Comparison of ENCODE assay signal across 29 mouse cellular contexts in genomic region chr3:157634431-157634830, GRCm38 (mm10).
A peak's percentile ranks its signal among the peaks of the same experiment; 100 is the strongest.
DNase-seq lines count a peak whose midpoint lies in the region; ATAC-seq and TF ChIP-seq lines count a peak whose summit lies in the region.
"Had no signal": no experiment of that assay in that cellular context is flagged by ENCODE, and none has a peak within 500 bp of the region (broad histone marks: within the 10 kb centered on the region; RNA-seq: fewer than 3 reads in every experiment).

No protein-coding gene starts in this region.

- no peak for ATAC-seq in midbrain, embryonic 11.5 days (ENCODE audit: low FRiP score)
- no peak for ATAC-seq in midbrain, embryonic 14.5 days (ENCODE audit: low FRiP score, low TSS enrichment)
- peak; percentile 55 for ATAC-seq in common myeloid progenitor, adult 5-6 weeks (replicated peaks; ENCODE audit: low read depth, poor library complexity, severe bottlenecking)
- ATAC-seq: activated CD4-positive, CD25-positive, alpha-beta regulatory T cell, adult 4 months; forebrain, postnatal 0 days; hindbrain, postnatal 0 days; intestine, embryonic 15.5 days; lung, postnatal 0 days had no signal

- TF ChIP-seq CTCF in thymus, adult 2 months (IDR thresholded peaks at IDR 0.05; ENCODE audit: borderline replicate concordance, control insufficient read depth, extremely low read depth, insufficient read depth, low read length, poor library complexity): no peak
- TF ChIP-seq CTCF in left cerebral cortex, adult 2 months (IDR thresholded peaks at IDR 0.05): no peak

- no peak overlapping the region for H3K4me2 ChIP-seq in midbrain, embryonic 11.5 days
- H3K4me2 ChIP-seq in midbrain, embryonic 14.5 days (ENCODE audit: low read length): no peak overlapping the region
- H3K4me2 ChIP-seq: embryonic facial prominence, embryonic 15.5 days; forebrain, embryonic 12.5 days; heart, embryonic 15.5 days; hindbrain, embryonic 12.5 days; intestine, embryonic 15.5 days; limb, embryonic 15.5 days; liver, embryonic 13.5 days; midbrain, embryonic 12.5 days had no signal

- H3K27ac ChIP-seq in midbrain, embryonic 11.5 days (ENCODE audit: low read depth, low read length): no peak overlapping the region
- H3K27ac ChIP-seq in midbrain, embryonic 14.5 days (replicated peaks; ENCODE audit: low read depth, low read length): no peak overlapping the region
- H3K27ac ChIP-seq in thymus, adult 2 months (ENCODE audit: control insufficient read depth, insufficient read depth, low read length): no peak overlapping the region
- no peak overlapping the region for H3K27ac ChIP-seq in left cerebral cortex, adult 2 months
- H3K27ac ChIP-seq: embryonic facial prominence, embryonic 10.5 days; embryonic facial prominence, embryonic 15.5 days; forebrain, embryonic 12.5 days; heart, embryonic 15.5 days; hindbrain, embryonic 12.5 days; hindbrain, postnatal 0 days; intestine, embryonic 15.5 days; kidney, postnatal 0 days; limb, embryonic 10.5 days; limb, embryonic 15.5 days; liver, embryonic 13.5 days; midbrain, embryonic 12.5 days had no signal

- 87% methylated on average over 3 of the region's 3 CpGs for WGBS in midbrain, embryonic 11.5 days
- WGBS in midbrain, embryonic 14.5 days: 90% methylated on average over 3 of the region's 3 CpGs
- 53% methylated on average over 3 of the region's 3 CpGs for WGBS in thymus, adult 2 months

- H3K27me3 ChIP-seq in midbrain, embryonic 11.5 days (ENCODE audit: control insufficient read depth, insufficient read depth, low read length): no peaks in the 10 kb centered on the region
- H3K27me3 ChIP-seq in midbrain, embryonic 14.5 days (ENCODE audit: control insufficient read depth, insufficient read depth, low read length): no peaks in the 10 kb centered on the region
- no peaks in the 10 kb centered on the region for H3K27me3 ChIP-seq in megakaryocyte, embryonic 14.5 days (replicated peaks)
- no peaks in the 10 kb centered on the region for H3K27me3 ChIP-seq in thymus, adult 2 months (ENCODE audit: control insufficient read depth, insufficient read depth, low read length)
- H3K27me3 ChIP-seq: embryonic facial prominence, embryonic 15.5 days; forebrain, embryonic 12.5 days; heart, embryonic 15.5 days; hindbrain, embryonic 12.5 days; intestine, embryonic 15.5 days; limb, embryonic 15.5 days; liver, embryonic 13.5 days; midbrain, embryonic 12.5 days had no signal

- no peak overlapping the region for H3K9ac ChIP-seq in midbrain, embryonic 11.5 days (ENCODE audit: low read length)
- no peak overlapping the region for H3K9ac ChIP-seq in midbrain, embryonic 14.5 days (replicated peaks; ENCODE audit: low read length)
- H3K9ac ChIP-seq: embryonic facial prominence, embryonic 15.5 days; forebrain, embryonic 12.5 days; forebrain, postnatal 0 days; heart, embryonic 15.5 days; hindbrain, embryonic 12.5 days; intestine, embryonic 15.5 days; limb, embryonic 15.5 days; liver, embryonic 13.5 days; midbrain, embryonic 12.5 days had no signal

- H3K9me3 ChIP-seq in midbrain, embryonic 11.5 days (ENCODE audit: control insufficient read depth, low read length): no peaks in the 10 kb centered on the region
- H3K9me3 ChIP-seq in midbrain, embryonic 14.5 days (ENCODE audit: control insufficient read depth, low read length): no peaks in the 10 kb centered on the region
- no peaks in the 10 kb centered on the region for H3K9me3 ChIP-seq in megakaryocyte, embryonic 14.5 days
- H3K9me3 ChIP-seq: embryonic facial prominence, embryonic 10.5 days; embryonic facial prominence, embryonic 15.5 days; forebrain, embryonic 12.5 days; heart, embryonic 15.5 days; hindbrain, embryonic 12.5 days; intestine, embryonic 15.5 days; limb, embryonic 10.5 days; limb, embryonic 15.5 days; liver, embryonic 13.5 days; midbrain, embryonic 12.5 days had no signal

- DNase-seq in midbrain, embryonic 11.5 days (ENCODE audit: low spot score, missing footprints): peak; percentile 73
- DNase-seq in midbrain, embryonic 14.5 days: no peak
- no peak for DNase-seq in thymus, adult 2 months
- DNase-seq in left cerebral cortex, adult 2 months (ENCODE audit: extremely low spot score in 1 of 2, low spot score in 2 of 2): no peak
- DNase-seq in adrenal gland, adult 18-20 months (ENCODE audit: low spot score in 2 of 2): no peak
- DNase-seq: adrenal gland, adult 8-10 months; cerebellum, adult 9-10 months; forebrain, postnatal 0 days; kidney, adult 8-10 months; layer of hippocampus, postnatal 36 days; liver, embryonic 13.5 days; lung, adult 18-20 months; lung, postnatal 4 days; thymus, postnatal 25 days had no signal

- no peaks in the 10 kb centered on the region for H3K36me3 ChIP-seq in midbrain, embryonic 11.5 days (ENCODE audit: control insufficient read depth, insufficient read depth, low read length)
- no peaks in the 10 kb centered on the region for H3K36me3 ChIP-seq in midbrain, embryonic 14.5 days (ENCODE audit: control insufficient read depth, insufficient read depth, low read length)
- peaks cover 64% of the 10 kb centered on the region for H3K36me3 ChIP-seq in megakaryocyte, embryonic 14.5 days (replicated peaks; ENCODE audit: low read length)
- no peaks in the 10 kb centered on the region for H3K36me3 ChIP-seq in thymus, adult 2 months (ENCODE audit: control insufficient read depth, insufficient read depth, low read length)
- H3K36me3 ChIP-seq: embryonic facial prominence, embryonic 10.5 days; embryonic facial prominence, embryonic 15.5 days; forebrain, embryonic 12.5 days; heart, embryonic 15.5 days; hindbrain, embryonic 12.5 days; intestine, embryonic 15.5 days; limb, embryonic 10.5 days; limb, embryonic 15.5 days; liver, embryonic 13.5 days; midbrain, embryonic 12.5 days had no signal

- no peak for TF ChIP-seq POLR2A in thymus, adult 2 months (IDR thresholded peaks at IDR 0.05; ENCODE audit: control insufficient read depth, extremely low read depth, insufficient read depth, low read length, poor library complexity)

- no peaks in the 10 kb centered on the region for H3K4me1 ChIP-seq in midbrain, embryonic 11.5 days (ENCODE audit: control insufficient read depth, insufficient read depth, low read length)
- H3K4me1 ChIP-seq in midbrain, embryonic 14.5 days (ENCODE audit: control insufficient read depth, insufficient read depth, low read length): no peaks in the 10 kb centered on the region
- H3K4me1 ChIP-seq in megakaryocyte, embryonic 14.5 days: peaks cover 79% of the 10 kb centered on the region
- no peaks in the 10 kb centered on the region for H3K4me1 ChIP-seq in thymus, adult 2 months (replicated peaks; ENCODE audit: control insufficient read depth, insufficient read depth, low read length)
- H3K4me1 ChIP-seq: embryonic facial prominence, embryonic 10.5 days; embryonic facial prominence, embryonic 15.5 days; forebrain, embryonic 12.5 days; heart, embryonic 15.5 days; hindbrain, embryonic 12.5 days; intestine, embryonic 15.5 days; limb, embryonic 10.5 days; limb, embryonic 15.5 days; midbrain, embryonic 12.5 days had no signal

- no peak overlapping the region for H3K4me3 ChIP-seq in midbrain, embryonic 11.5 days (ENCODE audit: low read depth, low read length)
- H3K4me3 ChIP-seq in midbrain, embryonic 14.5 days (replicated peaks; ENCODE audit: low read depth, low read length): no peak overlapping the region
- H3K4me3 ChIP-seq in megakaryocyte, embryonic 14.5 days (replicated peaks): peak overlapping the region; percentile 14
- no peak overlapping the region for H3K4me3 ChIP-seq in thymus, adult 2 months (ENCODE audit: control insufficient read depth, insufficient read depth, low read length)
- H3K4me3 ChIP-seq in left cerebral cortex, adult 2 months: no peak overlapping the region
- H3K4me3 ChIP-seq: embryonic facial prominence, embryonic 10.5 days; embryonic facial prominence, embryonic 15.5 days; forebrain, embryonic 12.5 days; heart, embryonic 15.5 days; hindbrain, embryonic 12.5 days; intestine, embryonic 15.5 days; limb, embryonic 10.5 days; limb, embryonic 15.5 days; liver, embryonic 13.5 days; midbrain, embryonic 12.5 days had no signal

- intact Hi-C loops in left cerebral cortex, adult 2 months (cut with DNase I): no loop called here
